Mouse (Mus musculus): ENCODE measurements around the gene Wnt4.

The Wnt4 gene

GRCm38 (mm10) chr4:137277166-137277513 lies at the start of gene Wnt4:
TSS of gene Wnt4 (plus strand) at chr4:137277489.
- DNase-seq (ENCODE audit: low read depth in 1 of 2, low spot score in 2 of 2) = no peak

DNA sequence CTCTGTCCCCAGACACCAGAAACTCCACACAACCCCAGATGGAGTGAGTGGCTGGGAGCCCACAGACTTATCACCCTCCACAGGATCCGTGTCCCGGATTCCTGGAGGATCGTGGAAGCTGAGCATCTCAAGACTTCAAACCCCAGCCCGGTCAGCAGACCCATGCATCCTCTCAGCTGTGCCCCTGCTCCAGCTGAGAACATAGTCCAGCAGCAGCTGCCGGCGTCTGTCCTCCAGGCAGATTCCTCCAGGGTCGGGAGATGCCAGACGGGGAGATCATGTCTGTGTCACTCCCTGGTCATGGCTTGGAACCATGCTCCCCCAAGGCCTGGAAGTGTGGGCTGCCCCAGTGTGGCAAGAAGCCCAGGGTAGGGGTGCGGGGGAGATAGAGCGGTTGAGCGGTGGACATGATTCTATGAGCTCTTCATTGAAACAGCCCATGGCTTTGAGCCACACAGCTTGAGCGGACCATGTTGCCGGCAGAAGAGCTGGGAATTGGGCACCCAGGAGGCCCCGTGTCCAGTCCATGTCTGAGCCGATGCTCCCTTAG lies 48.6 kb upstream of the Wnt4 start:
- no peak for DNase-seq (ENCODE audit: low read depth in 1 of 2, low spot score in 2 of 2)

DNA sequence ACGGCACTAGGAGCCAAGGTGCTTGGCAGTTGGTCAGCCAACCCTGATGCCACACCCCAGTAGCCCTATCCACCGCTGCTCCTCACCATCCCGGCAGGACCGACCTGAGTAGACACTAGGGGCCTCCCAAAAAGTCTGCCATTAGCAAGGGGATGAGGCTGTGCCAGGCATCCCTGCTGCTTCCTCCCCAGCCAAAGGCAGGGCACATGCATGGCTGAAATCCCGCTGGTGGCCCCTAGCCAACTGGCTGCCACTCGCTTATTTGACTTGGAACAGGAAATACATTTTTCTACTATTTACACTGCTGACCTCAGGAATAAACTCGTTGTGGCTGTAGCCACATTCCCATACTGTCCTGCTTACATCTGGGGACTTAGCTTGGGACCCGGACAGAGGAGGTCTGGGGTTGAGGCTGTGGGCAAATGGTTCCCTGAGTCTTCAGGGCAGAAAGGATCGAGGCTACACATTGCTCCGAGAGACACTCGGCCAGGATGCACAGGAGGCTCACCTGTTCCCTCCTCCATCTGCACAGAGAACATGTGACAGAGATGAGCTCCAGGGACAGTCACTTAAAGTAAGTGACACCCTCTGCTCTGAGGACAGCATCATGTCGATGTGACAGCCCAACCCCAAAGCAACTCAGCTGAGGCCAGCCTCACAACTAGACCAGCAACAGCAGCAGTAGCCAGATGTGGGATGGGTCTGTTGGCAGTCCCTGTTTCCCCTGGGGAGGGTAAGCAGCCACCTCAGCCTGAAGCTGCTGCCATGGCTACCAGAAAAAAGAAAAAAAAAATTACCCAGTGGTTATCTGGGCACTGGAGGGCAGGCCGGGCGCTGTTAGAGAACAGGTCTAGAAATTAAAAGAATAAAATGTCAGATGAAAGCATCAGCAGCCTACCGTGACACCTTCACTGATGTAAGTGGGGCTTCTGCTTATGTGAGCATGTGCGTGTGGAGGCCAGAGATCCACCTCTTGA lies 45.5 kb upstream of the Wnt4 start:
- DNase-seq (ENCODE audit: low read depth in 1 of 2, low spot score in 2 of 2) = no peak

GRCm38 (mm10) chr4:137233632-137234031 lies 43.7 kb upstream of the Wnt4 start:
- DNase-seq (ENCODE audit: low read depth in 1 of 2, low spot score in 2 of 2) = no peak

- DNase-seq (ENCODE audit: low read depth in 1 of 2, low spot score in 2 of 2) = no peak
Measured at GRCm38 (mm10) chr4:137234444-137234843, 42.8 kb upstream of the Wnt4 start.

- no peak for DNase-seq (ENCODE audit: low read depth in 1 of 2, low spot score in 2 of 2)
Measured at GRCm38 (mm10) chr4:137235368-137235767, 41.9 kb upstream of the Wnt4 start.

DNA sequence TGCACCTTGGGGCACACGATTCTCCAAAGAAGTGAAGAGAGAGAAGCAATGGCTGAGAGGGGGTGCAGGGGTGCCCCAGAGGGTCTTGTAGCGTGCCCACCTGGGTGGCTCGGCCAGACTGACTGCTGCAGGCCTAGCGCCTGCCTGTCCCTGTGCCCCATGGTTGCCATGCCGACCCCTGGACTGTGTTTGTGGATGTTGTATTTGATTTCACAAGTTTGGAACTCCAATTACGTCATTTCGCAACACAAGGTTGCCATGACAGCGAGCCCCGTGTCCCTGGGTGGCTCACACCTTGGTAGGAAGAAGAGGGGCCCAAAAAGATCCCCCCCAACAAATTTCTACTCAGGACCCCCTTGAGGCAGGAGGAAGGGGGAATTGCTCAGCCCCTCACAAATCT lies 32.4 kb upstream of the Wnt4 start:
- no peak for DNase-seq (ENCODE audit: low read depth in 1 of 2, low spot score in 2 of 2)

DNA sequence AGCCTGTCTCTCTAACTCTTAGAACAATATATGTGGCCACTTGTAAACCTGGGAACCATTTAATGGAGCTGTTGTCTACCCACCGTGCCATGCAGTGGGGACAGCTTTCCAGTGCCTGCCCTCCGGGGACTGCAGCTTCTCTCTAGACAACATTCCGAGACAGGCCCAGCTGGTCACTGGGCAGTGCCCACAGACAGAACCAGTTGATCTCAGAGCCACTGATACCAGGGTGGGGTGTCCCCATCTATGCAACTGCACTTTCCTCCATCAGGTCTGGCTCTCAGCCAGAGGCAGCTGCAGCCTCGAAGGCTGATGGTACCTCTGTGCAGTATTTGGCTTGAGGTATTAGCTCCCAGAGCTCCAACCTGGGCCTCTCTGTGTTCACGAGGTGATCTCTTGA lies 27.0 kb upstream of the Wnt4 start:
- DNase-seq (ENCODE audit: low read depth in 1 of 2, low spot score in 2 of 2) = no peak

GRCm38 (mm10) chr4:137250849-137251248 lies 26.4 kb upstream of the Wnt4 start:
- DNase-seq (ENCODE audit: low read depth in 1 of 2, low spot score in 2 of 2) = no peak

GRCm38 (mm10) chr4:137253601-137254000 lies 23.7 kb upstream of the Wnt4 start:
- no peak for DNase-seq (ENCODE audit: low read depth in 1 of 2, low spot score in 2 of 2)

DNA sequence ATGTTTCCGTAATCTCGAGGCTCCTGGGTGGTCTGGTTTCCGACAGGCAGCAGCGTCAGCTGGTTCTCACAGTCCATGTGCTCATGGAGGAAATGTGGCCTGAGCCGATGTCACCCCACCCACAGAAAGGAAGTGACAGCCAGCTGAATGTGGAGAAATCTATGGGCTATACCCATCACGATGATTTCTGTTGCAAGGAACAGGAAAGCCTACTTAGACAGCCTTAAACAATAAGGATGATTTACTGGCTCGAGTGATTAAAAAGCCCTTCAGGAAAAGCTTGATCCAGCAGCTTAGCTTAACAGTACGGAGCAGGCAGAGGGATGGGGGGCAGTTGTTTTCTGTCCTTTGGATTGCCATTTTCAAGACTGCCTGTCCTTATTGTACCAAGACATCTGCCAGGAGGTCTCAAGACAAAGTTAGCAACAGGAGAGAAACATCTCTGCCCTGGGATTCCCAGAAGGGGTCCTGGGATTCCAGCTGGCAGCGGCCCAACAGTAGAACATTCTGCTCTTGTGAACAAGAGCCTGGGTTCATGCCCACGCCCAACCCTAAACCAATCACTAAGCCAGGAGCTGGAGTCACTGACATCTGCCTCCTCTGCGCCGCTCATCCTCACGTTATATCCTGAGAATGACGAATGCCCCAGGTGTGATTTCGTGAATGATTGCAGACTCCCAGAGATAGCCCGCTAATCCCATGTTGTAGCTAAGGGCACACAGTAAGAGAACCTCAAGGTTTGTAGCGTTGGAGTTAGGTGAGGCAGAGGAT lies 22.9 kb upstream of the Wnt4 start:
- no peak for DNase-seq (ENCODE audit: low read depth in 1 of 2, low spot score in 2 of 2)

GRCm38 (mm10) chr4:137255568-137255967 lies 21.7 kb upstream of the Wnt4 start:
- no peak for DNase-seq (ENCODE audit: low read depth in 1 of 2, low spot score in 2 of 2)

DNA sequence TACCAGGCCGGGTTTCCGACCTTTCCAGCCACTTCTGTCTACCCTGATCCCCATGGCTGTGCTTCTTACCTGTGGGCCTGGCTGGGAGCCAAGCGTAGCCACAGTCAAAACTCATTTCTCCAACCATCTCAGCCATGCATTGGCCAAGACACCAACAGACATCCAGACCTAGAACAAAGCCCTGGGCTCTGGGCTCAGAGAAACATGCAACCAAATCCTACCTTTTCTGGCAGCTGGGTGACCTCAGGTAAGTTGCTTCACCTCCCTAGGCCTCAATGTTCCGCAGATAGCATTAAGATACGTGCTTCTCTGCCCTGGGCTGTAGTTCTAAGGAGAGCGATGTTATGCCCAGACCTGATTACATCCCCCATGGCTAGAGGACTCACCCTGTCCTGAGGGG lies 15.5 kb upstream of the Wnt4 start:
- no peak for DNase-seq (ENCODE audit: low read depth in 1 of 2, low spot score in 2 of 2)

DNA sequence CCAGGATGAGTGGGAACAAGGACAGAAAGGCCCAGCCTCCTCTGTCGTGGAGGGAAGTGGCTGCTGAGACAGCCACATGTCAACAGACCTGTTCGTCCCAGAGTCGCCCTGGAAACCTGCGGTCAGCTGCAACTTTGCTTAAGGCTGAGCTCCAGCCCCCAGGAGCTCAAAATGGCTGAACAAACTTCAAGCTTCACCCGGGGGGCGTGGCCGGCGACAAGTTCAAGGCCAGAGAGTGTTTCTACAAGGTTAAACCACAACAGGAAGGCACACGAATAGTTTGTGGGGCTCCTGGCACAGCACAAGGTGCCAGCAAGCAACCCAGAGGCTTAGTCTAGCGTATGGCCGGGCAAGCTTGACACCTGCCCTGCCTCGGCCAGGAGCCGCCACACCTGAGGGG lies 13.2 kb upstream of the Wnt4 start:
- DNase-seq (ENCODE audit: low read depth in 1 of 2, low spot score in 2 of 2) = no peak

GRCm38 (mm10) chr4:137265116-137265515 lies 12.2 kb upstream of the Wnt4 start:
- no peak for DNase-seq (ENCODE audit: low read depth in 1 of 2, low spot score in 2 of 2)

- DNase-seq (ENCODE audit: low read depth in 1 of 2, low spot score in 2 of 2) = no peak
Measured at GRCm38 (mm10) chr4:137268541-137268940, 8.7 kb upstream of the Wnt4 start.

DNA sequence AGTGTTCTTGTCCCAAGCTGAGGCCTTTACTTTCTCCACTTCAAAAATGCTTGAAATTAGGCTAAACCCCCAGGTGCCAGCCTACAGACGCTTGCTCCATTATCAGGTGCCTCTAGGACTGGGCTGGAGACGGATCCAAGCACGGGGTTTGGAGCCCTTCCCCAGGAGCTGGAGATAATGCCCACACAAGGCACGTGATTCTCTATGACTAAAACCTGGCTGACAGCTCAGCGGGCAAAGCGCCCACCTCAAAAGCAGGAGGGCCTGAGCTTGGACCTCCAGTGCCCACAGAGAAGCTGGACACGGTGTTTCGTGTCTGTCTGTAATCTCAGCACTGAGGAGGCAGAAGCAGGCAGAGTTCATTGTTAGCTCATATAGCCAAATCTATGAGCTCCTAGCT lies 5.4 kb upstream of the Wnt4 start:
- no peak for DNase-seq (ENCODE audit: low read depth in 1 of 2, low spot score in 2 of 2)

DNA sequence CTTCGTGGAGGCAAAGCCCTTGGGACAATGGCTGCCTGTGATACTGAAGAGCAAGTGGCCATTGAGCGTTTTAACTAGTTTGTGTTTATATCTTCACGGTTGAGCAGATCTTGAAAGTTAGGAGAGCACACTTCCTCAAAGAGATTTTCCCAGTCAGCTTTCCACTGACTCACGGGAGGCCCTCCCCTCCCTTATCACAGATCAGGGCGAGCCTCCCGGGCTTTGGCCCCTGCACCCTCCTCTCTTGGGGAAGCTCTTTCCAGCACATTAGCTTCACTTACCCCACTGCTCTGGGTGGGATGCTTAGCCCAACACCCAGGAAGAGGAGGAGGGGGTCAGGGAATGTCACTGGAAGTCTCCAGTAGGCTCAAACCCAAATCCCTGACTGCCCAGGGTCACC lies 3.0 kb upstream of the Wnt4 start:
- no peak for DNase-seq (ENCODE audit: low read depth in 1 of 2, low spot score in 2 of 2)

DNA sequence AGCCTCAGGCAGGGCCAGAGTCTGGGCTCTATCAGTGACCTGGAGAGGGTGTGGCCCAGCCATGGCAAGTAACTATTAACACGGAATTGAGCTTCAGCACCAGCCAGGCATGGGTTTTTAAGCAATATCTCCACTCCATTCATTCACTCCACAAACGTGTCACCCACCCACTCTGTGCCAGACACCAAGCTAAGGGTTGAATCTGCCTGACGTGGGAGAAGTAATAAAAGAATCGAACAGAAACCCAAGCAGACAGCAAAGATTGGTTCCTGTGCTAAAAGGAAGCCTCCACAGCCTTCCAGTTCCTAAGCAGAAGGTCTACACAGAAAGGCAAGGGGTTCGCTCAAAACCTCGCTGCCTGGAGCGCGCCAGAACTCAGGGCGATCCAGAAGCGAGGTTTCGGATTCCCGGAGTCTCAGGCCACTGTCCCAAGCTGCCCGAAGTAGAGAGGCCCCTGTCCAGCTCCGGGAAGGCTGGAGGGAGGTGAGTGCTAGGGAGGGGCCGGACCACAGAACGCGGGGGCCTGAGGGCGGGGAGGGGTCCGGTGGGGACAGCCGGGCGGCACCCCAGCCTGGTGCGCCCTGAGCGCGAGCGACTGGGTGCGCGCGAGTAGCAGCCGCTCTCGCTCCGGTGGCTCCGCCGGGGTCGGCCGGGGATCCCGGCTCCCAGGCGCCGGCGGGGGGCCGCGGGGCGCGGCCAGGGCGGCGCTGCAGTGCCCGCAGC lies 685 bp upstream of the Wnt4 start:
- DNase-seq (ENCODE audit: low read depth in 1 of 2, low spot score in 2 of 2) = no peak

GRCm38 (mm10) chr4:137277600-137278143 lies 383 bp downstream of the Wnt4 start:
- DNase-seq (ENCODE audit: low read depth in 1 of 2, low spot score in 2 of 2) = no peak
